Mouse (Mus musculus): ENCODE measurements around the gene Atxn3.
"Not testable (repeated sequence)": the region's sequence is repeated elsewhere in the genome, so short reads cannot be mapped to it uniquely, and the experiment has no call there.

The Atxn3 gene

GRCm38 (mm10) chr12:101957942-101958544 lies at the start of gene Atxn3:
Gene Atxn3, minus strand, starts transcription at chr12:101958246.
- peak; percentile 94 for DNase-seq (ENCODE audit: low spot score)

DNA sequence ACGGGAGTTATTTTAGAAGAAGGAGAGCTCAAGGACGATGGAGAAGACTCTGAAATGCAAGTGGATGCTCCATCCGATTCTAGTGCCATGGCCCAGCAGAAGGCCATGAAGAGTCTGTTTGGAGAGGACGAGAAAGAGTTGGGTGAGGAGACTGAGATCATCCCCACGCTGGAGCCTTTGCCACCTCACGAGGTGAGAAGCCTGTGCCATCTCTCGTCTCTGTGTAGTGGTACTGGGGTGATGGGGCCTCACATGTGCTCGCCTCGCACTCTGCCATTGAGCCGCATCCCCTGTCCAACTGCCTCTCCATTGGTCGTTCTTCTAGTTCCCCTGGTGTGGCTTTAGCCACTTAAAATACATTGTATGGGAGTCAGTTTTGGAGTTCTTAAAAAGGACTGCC lies 42.7 kb upstream of the Atxn3 start:
- DNase-seq (ENCODE audit: low spot score) = no peak

GRCm38 (mm10) chr12:101998929-101999328 lies 40.9 kb upstream of the Atxn3 start:
- no peak for DNase-seq (ENCODE audit: low spot score)

DNA sequence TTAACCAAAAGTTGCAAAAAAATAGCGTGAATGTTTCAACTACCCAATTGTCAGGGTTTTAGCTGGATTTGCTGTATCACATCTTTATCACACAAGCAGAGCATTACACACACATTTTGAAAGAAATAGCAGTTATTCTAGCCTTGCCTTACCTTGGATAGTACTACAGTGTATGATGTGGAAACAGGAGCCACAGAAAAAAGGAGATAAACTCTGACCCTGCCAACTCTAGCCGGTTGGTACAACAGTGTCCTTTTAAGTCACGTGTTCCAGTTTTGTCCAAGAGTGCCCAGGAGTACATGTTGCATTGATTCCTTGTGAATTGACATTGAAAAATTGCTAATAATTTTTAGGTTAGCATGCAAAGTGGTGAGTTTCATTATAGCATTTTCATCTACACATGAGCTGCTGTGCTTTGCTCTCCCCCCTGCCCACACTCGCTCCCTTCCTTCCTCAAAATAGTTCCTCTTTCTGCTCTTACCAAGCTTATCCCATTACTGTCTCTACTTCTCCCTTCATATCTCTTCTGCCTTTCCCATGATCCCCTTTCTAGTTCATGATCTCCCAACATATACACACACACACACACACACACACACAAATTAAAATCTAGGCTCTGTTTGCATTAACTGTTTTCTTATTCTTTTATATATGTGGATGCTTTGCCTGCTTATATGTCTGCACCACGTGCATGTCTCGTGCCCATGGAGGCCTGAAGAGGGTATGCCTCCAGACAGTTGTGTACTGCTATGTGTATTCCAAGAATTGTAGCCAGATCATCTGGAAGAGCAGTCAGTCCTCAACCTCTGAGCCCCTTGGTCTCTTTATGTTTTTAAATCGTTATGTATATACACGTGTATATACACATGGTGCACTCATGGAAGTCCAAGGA lies 36.8 kb upstream of the Atxn3 start:
- DNase-seq (ENCODE audit: low spot score) = no peak

- DNase-seq (ENCODE audit: low spot score) = no peak
These were observed 29.6 kb upstream of the Atxn3 start for GRCm38 (mm10) chr12:101987659-101988058.

GRCm38 (mm10) chr12:101985110-101985509 lies 27.1 kb upstream of the Atxn3 start:
- DNase-seq (ENCODE audit: low spot score) = peak; percentile 62

- no peak for DNase-seq (ENCODE audit: low spot score)
These were observed 24.9 kb upstream of the Atxn3 start for GRCm38 (mm10) chr12:101982977-101983376.

- DNase-seq (ENCODE audit: low spot score) = no peak
These were observed 23.5 kb upstream of the Atxn3 start for GRCm38 (mm10) chr12:101981559-101981958.

DNA sequence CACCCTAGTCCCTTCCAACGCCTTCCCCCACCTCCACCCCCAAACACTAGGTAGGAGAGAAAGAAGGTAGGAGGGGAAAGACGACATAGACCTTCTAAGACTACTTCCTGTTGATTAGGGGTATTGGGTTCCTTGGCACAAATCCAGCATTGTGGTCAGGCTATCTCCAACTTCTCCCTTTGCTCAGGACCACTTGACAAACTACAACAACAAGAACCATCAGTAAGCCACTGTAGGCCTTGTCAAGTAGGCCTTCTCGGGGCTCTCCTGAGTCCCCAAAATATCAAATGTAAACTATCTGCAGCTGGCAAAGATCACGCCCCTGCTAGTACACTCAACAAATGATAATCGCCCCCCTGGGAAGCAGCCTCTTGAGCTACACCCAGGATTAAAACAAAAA lies 22.2 kb upstream of the Atxn3 start:
- no peak for DNase-seq (ENCODE audit: low spot score)

DNA sequence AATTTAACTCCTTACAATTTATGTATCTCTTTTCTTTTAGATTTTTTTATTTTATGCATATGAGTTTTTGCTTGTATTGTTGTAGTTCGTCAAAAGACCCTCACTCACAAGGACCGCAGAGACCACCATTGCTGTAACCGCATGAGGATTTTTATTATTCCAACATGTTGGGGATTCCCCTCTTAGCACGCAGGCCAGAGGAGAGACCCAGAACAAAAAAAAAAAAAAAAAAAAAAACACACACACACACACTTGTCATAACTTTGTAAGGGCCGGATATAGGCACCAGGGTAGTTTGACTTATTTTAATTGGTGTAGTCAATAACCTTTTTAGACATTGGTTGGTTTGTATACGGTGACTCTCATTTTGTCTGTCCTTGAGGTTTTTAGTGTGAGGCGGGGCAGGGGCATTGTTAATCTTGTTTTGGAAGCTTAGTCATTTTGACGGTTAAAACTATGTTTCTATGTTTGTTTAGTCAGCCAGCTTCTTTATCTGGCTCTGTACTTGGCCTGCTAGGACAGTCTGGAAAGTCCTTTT lies 21.2 kb upstream of the Atxn3 start:
- no peak for DNase-seq (ENCODE audit: low spot score)

DNA sequence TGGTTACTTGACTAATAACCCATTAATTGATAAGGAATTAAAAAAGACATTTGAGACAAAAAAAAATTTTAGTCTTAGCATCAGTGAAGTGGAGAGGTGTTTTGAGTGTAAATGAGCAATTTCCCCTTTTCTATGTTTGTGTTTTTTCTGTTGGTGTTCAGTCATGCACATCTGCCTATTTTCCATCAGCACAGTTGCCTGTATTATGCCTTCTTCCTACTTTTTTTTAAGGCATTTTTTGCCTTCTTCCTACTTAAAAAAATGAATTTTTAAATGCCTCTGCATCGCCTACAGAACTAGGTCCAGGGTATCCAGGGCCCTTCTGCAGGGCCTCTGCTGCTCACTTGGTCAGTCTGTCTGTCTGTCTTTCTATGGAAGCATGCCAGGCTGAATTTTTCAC lies 20.5 kb upstream of the Atxn3 start:
- no peak for DNase-seq (ENCODE audit: low spot score)

- DNase-seq (ENCODE audit: low spot score) = no peak
These were observed 20.1 kb upstream of the Atxn3 start for GRCm38 (mm10) chr12:101978162-101978561.

- no peak for DNase-seq (ENCODE audit: low spot score)
These were observed 19.4 kb upstream of the Atxn3 start for GRCm38 (mm10) chr12:101977404-101977915.

GRCm38 (mm10) chr12:101976651-101977403 lies 18.8 kb upstream of the Atxn3 start:
- DNase-seq (ENCODE audit: low spot score) = no peak

DNA sequence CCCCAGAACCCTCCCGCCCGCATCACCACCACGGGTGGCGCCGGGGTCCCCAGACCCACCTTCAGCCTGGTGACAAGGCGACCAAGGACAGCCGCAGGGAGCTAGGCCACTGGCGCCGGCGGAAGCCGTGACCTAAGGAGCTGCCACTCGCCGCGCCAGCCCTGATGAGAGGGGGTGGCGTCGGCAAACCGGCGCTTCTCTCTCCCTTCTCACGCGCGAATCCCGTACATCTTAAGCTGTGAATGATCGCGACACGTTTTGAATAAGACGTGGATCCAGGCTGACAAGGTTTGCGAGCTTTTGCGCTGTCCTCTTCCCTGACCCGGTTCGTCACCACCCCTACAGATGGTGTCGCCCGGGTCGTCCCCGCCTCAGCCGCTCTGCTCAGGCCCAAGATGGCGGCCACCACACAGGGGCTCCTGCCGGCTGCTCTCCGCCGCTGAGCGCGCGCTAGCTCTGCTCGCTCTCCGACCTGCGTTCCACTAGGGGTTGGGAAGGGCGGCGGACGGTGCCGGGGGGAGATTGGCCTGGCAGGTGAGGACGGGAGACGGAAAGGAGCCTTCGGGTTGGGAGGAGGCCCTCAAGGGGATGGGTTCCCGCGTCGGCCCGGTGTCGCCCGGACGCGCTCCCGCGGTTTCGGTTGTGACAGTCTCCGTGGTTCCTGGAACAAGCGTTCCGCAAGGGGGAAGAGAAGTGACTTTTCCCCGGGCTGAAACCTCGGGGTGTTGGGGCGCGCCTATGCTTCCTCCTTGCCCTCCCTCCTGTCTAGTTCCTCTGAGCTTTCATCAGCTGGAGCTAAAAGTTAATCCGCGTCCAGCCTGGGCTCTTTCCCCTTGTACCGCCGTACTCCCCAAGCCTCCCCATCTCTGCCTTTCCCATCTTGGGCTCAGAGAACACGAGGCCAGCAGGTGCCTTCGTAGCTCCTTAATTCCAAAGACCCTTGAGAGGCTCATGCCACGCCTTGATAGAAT lies 17.8 kb upstream of the Atxn3 start, which contains the start of gene Cpsf2:
Cpsf2 (plus strand) TSS at position 388 of the 971 bp plus-strand sequence.
- peak; percentile 88 for DNase-seq (ENCODE audit: low spot score)

- DNase-seq (ENCODE audit: low spot score) = no peak
These were observed 17.1 kb upstream of the Atxn3 start for GRCm38 (mm10) chr12:101975167-101975600.

DNA sequence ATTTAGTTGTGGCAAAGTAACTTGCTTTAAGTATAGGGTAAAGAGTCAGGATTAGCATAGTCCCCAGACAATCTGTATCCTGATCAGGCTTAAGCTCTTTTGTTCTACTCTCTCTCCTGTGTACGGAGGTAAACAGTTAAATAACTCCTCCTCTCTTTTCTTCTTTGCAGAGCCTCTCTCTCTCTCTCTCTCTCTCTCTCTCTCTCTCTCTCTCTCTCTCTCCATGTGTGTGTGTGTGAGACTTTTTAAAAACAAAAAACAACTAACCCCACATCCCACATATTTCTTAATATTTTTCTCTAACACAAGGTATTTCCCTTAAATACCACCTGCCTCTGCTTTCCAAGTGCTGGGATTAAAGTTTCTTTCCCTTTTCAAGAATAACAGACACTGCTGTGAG lies 16.5 kb upstream of the Atxn3 start:
- no peak for DNase-seq (ENCODE audit: low spot score)

DNA sequence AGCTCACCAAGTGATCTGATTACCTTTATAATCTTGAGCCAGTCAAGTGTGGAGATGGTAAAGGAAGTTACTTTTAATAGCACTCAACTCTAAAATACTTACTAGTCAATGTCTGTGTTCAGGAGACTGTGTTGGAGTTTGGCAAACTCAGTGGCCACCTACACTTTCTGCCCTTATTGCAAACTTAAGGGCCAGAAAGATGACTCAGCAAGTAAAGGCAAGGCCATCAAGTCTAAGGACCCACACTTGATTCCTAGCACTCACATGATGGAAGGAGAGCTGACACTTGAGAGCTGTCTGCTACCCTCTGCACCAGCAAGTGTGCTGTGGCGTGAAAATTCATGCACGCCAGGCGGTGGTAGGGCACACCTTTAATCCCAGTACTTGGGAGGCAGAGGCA lies 14.2 kb upstream of the Atxn3 start:
- DNase-seq (ENCODE audit: low spot score) = no peak

DNA sequence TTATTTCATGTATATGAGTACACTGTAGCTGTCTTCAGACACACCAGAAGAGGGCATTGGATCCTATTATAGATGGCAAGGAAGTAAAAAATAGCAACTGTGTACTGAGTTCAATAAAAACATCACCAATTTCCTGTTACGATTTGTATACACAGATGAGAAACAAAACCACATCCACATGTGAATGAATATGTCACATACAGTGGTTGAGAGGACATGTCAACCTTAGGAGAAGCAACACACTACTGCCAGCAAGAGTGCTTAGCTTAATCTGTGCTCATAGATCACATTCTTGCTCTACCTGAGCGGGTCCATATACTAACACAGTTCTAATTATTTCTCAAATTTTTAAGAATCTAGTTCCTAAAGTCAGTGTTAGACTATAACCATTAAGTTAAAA lies 13.3 kb upstream of the Atxn3 start:
- DNase-seq (ENCODE audit: low spot score) = no peak

DNA sequence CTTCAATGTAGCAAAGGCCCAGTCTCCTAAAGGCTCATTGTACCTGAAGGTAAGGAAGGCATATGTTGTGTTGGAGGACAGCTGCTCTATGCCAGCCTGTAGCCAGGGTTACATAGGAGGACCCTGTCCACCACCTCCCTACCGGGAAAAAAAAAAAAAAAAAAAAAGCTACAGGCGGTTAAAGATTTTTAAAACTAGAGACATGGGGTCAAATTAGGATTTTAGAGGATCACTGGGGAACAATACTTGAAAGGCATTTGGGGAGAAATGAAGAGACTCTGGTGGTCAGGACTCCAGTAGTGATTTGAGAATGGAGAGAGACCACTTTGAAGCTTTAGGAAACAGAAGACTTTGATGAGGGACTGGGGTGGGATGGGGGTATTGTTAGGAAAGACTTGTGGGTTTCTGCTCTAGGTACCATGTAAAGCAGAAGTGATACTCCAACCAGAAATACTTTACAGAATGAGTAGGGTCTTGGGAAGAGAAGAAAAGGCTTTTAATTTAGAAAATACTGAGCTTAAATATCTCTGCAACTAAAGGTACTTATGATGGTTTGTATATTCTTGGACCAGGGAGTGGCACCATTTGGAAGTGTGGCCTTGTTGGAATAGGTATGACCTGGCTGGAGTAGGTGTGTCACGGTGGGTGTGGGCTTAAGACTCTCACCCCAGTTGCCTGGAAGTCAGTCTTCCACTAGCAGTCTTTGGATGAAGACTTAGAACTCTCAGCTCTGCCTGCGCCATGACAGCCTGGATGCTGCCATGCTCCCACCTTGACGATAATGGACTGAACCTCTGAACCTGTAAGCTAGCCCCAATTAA lies 1.1 kb upstream of the Atxn3 start:
- not testable (repeated sequence) for DNase-seq (ENCODE audit: low spot score)
